Mouse (Mus musculus): ENCODE results near the gene Zfp518b.

- TF ChIP-seq CTCF (IDR thresholded peaks at IDR 0.05; ENCODE audit: low read depth, low read length) (no peak), POLR2A (IDR thresholded peaks at IDR 0.05; ENCODE audit: extremely low read depth, insufficient read depth, low read length) (no peak)
Observed at GRCm38 (mm10) chr5:38708940-38709581, 24.4 kb upstream of the Zfp518b start.
